Mouse (Mus musculus) heart, embryonic 11.5 days (tissue): ENCODE measurements around the gene Ttc7b. TPM values are rescaled to one million over a fixed set of nuclear protein-coding genes. Genes with fewer than 3 reads are reported as not detected.

Source experiments
- ATAC-seq: fragments of 200-750 bp; cut with Nextera tagmentation; replicated peaks from 2 replicates; pipeline ENCODE4 v1.8.0; 2017; ENCODE audit warnings: moderate library complexity; ENCODE audit not compliant: insufficient number of reproducible peaks, low FRiP score, low TSS enrichment
- H3K27ac ChIP-seq: fragments of 300-500 bp; sonication (generic); 2 replicates; pipeline ENCODE4 v1.5.1; 2014; ENCODE audit warnings: mild to moderate bottlenecking, low read depth, low read length
- H3K27me3 ChIP-seq: fragments of 300-500 bp; sonication (generic); 2 replicates; pipeline ENCODE4 v1.6.1; 2014; ENCODE audit warnings: mild to moderate bottlenecking, low read length, mixed read lengths; ENCODE audit not compliant: control insufficient read depth, insufficient read depth
- H3K36me3 ChIP-seq: fragments of 300-500 bp; sonication (generic); 2 replicates; pipeline ENCODE4 v1.6.1; 2014; ENCODE audit warnings: mild to moderate bottlenecking, low read length, moderate library complexity, mixed read lengths; ENCODE audit not compliant: control insufficient read depth, insufficient read depth
- H3K4me1 ChIP-seq: fragments of 300-500 bp; sonication (generic); 2 replicates; pipeline ENCODE4 v1.6.1; 2014; ENCODE audit warnings: low read length; ENCODE audit not compliant: control insufficient read depth, insufficient read depth
- H3K4me2 ChIP-seq: fragments of 300-500 bp; sonication (generic); 2 replicates; pipeline ENCODE4 v1.6.1; 2014; ENCODE audit warnings: mild to moderate bottlenecking, moderate library complexity
- H3K4me3 ChIP-seq: fragments of 300-500 bp; sonication (generic); 2 replicates; pipeline ENCODE4 v1.5.1; 2014; ENCODE audit warnings: low read depth, low read length
- H3K9ac ChIP-seq: fragments of 300-500 bp; sonication (generic); 2 replicates; pipeline ENCODE4 v1.6.1; 2014; ENCODE audit warnings: mild to moderate bottlenecking, low read depth, low read length, moderate library complexity
- H3K9me3 ChIP-seq: fragments of 300-500 bp; sonication (generic); replicated peaks from 2 replicates; pipeline ENCODE4 v1.6.1; 2016; ENCODE audit warnings: low read length; ENCODE audit not compliant: control insufficient read depth
- WGBS: fragments of 180-500 bp; shearing (Covaris S2); extraction: QIAGEN DNeasy Blood & Tissue Kit; methylation state at CpG from one replicate; pipeline ENCODE4 v1.1.7; 2014; ENCODE audit not compliant: insufficient replicate concordance; 5-methylcytosine and 5-hydroxymethylcytosine counted together
- polyA plus RNA-seq: library from polyadenylated mRNA; unstranded; fragments of >200 nt; fragmentation: Nextera tagmentation; extraction: Ambion mirVana; gene quantifications from 2 replicates; pipeline ENCODE4 v1.2.1, GENCODE M21; 2014

Gene Ttc7b
- polyA plus RNA-seq, 1 experiment from 2014 or later = 11.4 TPM

DNA sequence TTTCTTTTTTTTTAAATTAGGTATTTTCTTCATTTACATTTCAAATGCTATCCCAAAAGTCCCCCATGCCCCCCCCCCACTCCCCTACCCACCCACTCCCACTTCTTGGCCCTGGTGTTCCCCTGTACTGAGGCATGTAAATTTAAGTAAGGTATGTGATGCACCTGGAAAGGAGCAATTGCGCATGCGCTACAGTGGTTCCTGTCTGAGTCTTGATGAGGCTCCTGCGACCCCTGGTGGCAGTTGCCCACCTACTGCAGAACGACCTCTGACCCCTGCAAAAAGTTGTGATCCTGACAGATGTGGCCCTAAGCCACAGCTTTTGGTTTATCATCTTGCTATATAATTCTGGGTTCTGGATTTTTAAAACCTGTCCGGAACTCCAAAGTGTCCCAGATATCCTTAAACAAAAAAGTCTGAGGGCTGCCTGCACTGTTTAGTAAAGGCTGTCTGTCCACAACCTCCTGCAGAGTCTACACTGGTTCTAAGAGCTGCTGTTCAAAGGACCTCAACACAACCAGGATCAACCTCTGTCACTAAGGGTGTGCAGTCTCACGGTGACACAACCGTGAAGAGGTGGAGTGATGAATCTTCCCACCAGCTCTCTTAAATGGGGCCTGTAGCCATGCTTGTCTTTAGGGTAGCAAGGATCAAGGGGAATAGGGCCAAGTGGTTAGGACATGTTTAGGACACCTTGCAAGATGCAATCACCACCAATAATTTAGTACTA is 40.6 kb downstream of the Ttc7b start:
- no peak overlapping the region for H3K4me2 ChIP-seq
- no peak overlapping the region for H3K27ac ChIP-seq
- H3K9me3 ChIP-seq = no peaks in the 10 kb centered on the region
- H3K4me1 ChIP-seq = peaks cover 17% of the 10 kb centered on the region
- ATAC-seq = no peak
- no peaks in the 10 kb centered on the region for H3K36me3 ChIP-seq
- no peaks in the 10 kb centered on the region for H3K27me3 ChIP-seq
- H3K9ac ChIP-seq = no peak overlapping the region
- 31% methylated on average over 7 of the region's 7 CpGs for WGBS
- no peak overlapping the region for H3K4me3 ChIP-seq

- peaks cover 19% of the 10 kb centered on the region for H3K4me1 ChIP-seq
- no peaks in the 10 kb centered on the region for H3K36me3 ChIP-seq
- no peak overlapping the region; the same call in 1 of the 2 replicates for H3K27ac ChIP-seq
- peak overlapping the region; percentile 4; the same call in 1 of the 2 replicates for H3K4me2 ChIP-seq
- ATAC-seq = peak; percentile 46; the same call in 1 of the 2 replicates
- 53% methylated on average over 10 of the region's 10 CpGs for WGBS
- no peaks in the 10 kb centered on the region for H3K27me3 ChIP-seq
- H3K9me3 ChIP-seq = no peaks in the 10 kb centered on the region
- no peak overlapping the region for H3K4me3 ChIP-seq
- H3K9ac ChIP-seq = no peak overlapping the region
Measured at GRCm38 (mm10) chr12:100479270-100479869, 41.3 kb downstream of the Ttc7b start.

- no peaks in the 10 kb centered on the region for H3K9me3 ChIP-seq
- no peak for ATAC-seq
- no peak overlapping the region for H3K4me2 ChIP-seq
- peaks cover 19% of the 10 kb centered on the region for H3K4me1 ChIP-seq
- H3K9ac ChIP-seq = no peak overlapping the region
- H3K36me3 ChIP-seq = no peaks in the 10 kb centered on the region
- H3K27me3 ChIP-seq = no peaks in the 10 kb centered on the region
- WGBS = 68% methylated on average over 6 of the region's 6 CpGs
- H3K27ac ChIP-seq = no peak overlapping the region
- no peak overlapping the region for H3K4me3 ChIP-seq
Measured at GRCm38 (mm10) chr12:100478615-100479014, 42.0 kb downstream of the Ttc7b start.

- Histone ChIP-seq H3K9ac (no peak overlapping the region), H3K36me3 (no peaks in the 10 kb centered on the region), H3K4me3 (no peak overlapping the region), H3K4me1 (peaks cover 19% of the 10 kb centered on the region), H3K27ac (no peak overlapping the region), H3K27me3 (no peaks in the 10 kb centered on the region), H3K4me2 (no peak overlapping the region), H3K9me3 (no peaks in the 10 kb centered on the region)
- no peak for ATAC-seq
- 73% methylated on average over 6 of the region's 6 CpGs for WGBS
Measured at GRCm38 (mm10) chr12:100478151-100478550, 42.5 kb downstream of the Ttc7b start.

DNA sequence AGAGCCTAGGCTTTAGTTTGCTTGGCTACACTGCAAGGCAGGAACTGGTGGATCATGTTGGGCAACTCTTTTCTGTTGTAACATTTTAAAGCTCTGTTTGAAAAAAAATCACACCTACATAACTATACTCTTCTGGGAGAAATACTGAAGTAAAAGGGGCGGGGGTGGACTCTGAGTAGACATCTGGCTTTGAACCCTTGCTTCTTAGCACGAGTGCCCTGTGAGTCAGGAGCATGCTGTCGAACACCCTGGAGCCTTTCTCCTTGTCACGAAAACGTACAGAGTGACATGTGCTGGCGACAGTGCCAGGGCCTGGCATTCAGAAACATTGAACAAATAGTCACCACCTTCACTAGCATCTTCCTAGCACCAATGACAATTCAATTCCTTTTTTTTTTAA is 43.2 kb downstream of the Ttc7b start:
- Histone ChIP-seq H3K9ac (no peak overlapping the region), H3K4me2 (no peak overlapping the region), H3K4me1 (peaks cover 19% of the 10 kb centered on the region), H3K36me3 (no peaks in the 10 kb centered on the region), H3K27ac (no peak overlapping the region), H3K27me3 (no peaks in the 10 kb centered on the region), H3K4me3 (no peak overlapping the region), H3K9me3 (no peaks in the 10 kb centered on the region)
- ATAC-seq = no peak
- WGBS = 83% methylated on average over 6 of the region's 6 CpGs

DNA sequence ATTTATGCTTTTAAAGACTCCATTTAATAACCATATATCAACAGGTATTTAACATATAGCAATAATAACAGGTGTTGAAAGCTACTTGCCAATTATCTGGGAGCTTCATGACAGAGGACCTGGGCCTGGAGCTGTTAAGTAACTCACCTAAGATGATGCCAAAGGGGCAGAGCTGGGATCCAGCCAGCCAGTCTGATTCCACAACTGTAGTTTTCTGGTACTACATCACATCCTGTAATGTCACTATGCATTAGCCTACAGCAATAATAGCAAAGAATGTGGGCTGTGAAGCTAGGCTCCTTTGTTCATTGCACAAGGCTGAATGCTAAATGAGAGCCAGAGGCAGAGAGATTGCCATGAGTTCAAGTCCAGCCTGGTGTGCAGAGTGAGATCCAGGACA is 44.3 kb downstream of the Ttc7b start:
- H3K36me3 ChIP-seq = no peaks in the 10 kb centered on the region
- no peak for ATAC-seq
- H3K4me1 ChIP-seq = peaks cover 19% of the 10 kb centered on the region
- no peak overlapping the region for H3K4me3 ChIP-seq
- H3K27ac ChIP-seq = no peak overlapping the region
- no peaks in the 10 kb centered on the region for H3K9me3 ChIP-seq
- H3K9ac ChIP-seq = no peak overlapping the region
- no peak overlapping the region for H3K4me2 ChIP-seq
- no peaks in the 10 kb centered on the region for H3K27me3 ChIP-seq

DNA sequence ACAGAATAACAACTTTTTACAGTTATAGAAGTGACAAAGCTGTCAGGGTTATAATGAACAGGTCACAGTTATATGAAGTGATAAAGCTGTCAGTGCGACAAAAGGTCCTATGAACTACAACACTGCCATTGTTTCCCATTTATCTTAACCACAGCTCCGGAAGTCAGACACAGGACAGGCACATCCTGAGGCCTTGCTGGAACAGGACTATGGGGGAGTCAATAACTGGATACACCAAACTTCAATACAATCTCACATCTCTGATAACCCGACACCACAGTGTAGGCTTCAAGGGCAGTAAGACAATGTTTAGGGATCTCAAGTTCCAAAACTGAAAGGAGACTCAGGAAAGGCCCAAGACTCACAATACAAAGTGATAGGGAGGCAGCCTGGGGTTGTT is 45.1 kb downstream of the Ttc7b start:
- H3K4me2 ChIP-seq = no peak overlapping the region
- no peak overlapping the region for H3K9ac ChIP-seq
- H3K4me1 ChIP-seq = peaks cover 19% of the 10 kb centered on the region
- no peak overlapping the region for H3K4me3 ChIP-seq
- 0 out of 2 replicates have a peak, but pooled peaks have one; percentile 46 for ATAC-seq
- H3K27me3 ChIP-seq = no peaks in the 10 kb centered on the region
- no peaks in the 10 kb centered on the region for H3K36me3 ChIP-seq
- H3K27ac ChIP-seq = no peak overlapping the region
- no peaks in the 10 kb centered on the region for H3K9me3 ChIP-seq
- WGBS = 60% methylated on average over 3 of the region's 3 CpGs

DNA sequence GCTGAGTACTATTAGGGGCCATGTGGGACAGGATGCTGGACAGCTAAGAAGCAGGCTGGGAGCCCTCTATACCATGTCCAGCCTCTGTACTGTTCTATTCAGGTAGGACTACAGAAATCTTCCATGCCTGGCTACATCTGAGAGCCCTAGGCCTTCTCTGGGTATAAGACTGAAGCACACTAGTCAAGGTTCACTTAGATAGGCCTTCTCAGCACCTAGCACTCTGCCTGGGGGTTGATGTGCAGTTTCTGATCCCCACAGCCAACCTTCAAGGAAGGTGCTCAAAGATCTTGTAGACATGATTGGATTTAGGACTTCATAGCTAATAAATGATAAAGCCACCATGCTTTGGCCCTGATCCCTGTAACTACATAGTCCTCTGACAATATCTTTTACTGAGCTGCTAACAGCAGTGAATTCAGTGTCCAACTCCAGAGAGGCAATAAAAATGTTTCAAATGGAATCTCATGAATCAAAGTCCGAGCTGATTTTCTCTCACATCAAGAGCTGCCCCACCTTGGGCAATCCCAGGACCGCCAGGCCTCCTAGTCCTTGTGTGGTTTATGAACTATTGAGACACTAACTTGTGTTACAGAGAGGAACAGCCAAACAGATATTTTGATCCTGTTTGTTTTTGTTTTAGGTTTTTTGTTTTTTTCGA is 45.8 kb downstream of the Ttc7b start:
- no peak overlapping the region for H3K27ac ChIP-seq
- no peaks in the 10 kb centered on the region for H3K36me3 ChIP-seq
- WGBS = 80% methylated on average over 3 of the region's 3 CpGs
- H3K4me2 ChIP-seq = no peak overlapping the region
- H3K27me3 ChIP-seq = no peaks in the 10 kb centered on the region
- H3K9me3 ChIP-seq = no peaks in the 10 kb centered on the region
- peaks cover 16% of the 10 kb centered on the region for H3K4me1 ChIP-seq
- H3K4me3 ChIP-seq = no peak overlapping the region
- no peak for ATAC-seq
- H3K9ac ChIP-seq = no peak overlapping the region
